Mouse (Mus musculus): ENCODE measurements around the gene Lrrn3. TPM values are rescaled to one million over a fixed set of nuclear protein-coding genes. Genes with fewer than 3 reads are reported as not detected.
A peak's percentile ranks its signal among the peaks of the same experiment; 100 is the strongest.

Gene Lrrn3
- polyA plus RNA-seq (2017; shearing (Covaris generic)) = 1 to 10 TPM; 2.5 to 3.5 TPM

GRCm38 (mm10) chr12:41486331-41486730 lies at the start of gene Lrrn3:
Gene Lrrn3, minus strand, starts transcription at chr12:41486431.
- ATAC-seq = no peak

GRCm38 (mm10) chr12:41528410-41528809 lies 42.2 kb upstream of the Lrrn3 start:
- no peak for ATAC-seq

GRCm38 (mm10) chr12:41526688-41527087 lies 40.5 kb upstream of the Lrrn3 start:
- ATAC-seq = no peak

DNA sequence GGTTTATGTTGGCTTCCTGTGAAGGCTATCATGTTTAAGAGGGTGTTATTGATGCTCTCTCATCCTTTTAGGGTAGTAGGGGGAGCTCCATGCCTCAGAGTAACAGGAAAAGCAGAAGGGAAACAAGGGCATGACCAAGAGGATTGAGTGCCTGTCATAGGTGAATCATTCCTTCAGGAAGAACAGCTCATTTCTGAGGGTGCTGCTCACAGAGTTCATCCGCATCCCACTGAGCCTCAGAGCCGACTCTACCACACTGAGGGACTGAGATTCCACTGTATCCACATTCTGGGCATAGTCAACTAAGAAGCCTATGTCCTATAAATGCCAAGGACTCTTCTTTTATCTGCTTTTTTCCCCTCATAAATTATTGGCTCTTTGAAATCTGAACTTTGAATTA lies 35.4 kb upstream of the Lrrn3 start:
- ATAC-seq = no peak

DNA sequence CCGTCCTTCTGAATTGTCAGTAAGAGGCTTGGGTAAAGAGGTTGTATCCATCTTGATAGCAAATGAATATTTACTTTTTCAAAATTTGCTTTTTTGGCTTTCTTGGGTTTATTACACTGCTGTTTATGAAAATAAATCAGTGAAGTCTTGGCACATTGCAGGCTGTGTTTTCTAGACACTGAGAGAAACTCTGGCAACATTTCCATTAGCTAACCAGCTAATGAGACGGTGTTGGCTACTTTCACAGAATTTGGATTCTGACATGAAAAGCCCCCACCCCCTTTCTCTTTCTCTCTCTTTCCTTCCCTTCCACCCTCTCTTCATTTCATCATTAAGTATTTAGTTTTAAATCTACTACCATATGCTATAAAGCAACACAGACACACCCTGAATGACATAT lies 34.1 kb upstream of the Lrrn3 start:
- ATAC-seq = no peak

GRCm38 (mm10) chr12:41518897-41519296 lies 32.7 kb upstream of the Lrrn3 start:
- no peak for ATAC-seq

DNA sequence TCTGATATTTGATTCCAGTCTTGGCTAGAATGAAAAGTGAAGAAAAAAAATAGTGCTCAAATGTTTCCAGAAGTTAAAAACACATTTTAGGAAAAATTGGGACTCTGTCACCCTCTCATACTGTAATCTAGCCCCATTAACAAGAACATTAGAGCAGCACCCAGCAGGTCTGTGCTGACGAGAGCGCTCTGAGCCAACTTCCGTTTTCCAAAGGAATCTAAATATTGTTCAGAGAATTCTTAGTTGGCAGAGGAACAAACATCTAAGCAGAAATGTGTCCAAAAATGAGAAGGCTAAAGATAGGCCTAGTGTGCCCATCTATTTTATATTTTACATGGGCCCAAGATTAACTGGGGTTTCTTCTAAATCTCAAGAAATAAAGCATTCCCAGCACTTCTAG lies 24.4 kb upstream of the Lrrn3 start:
- ATAC-seq = no peak

DNA sequence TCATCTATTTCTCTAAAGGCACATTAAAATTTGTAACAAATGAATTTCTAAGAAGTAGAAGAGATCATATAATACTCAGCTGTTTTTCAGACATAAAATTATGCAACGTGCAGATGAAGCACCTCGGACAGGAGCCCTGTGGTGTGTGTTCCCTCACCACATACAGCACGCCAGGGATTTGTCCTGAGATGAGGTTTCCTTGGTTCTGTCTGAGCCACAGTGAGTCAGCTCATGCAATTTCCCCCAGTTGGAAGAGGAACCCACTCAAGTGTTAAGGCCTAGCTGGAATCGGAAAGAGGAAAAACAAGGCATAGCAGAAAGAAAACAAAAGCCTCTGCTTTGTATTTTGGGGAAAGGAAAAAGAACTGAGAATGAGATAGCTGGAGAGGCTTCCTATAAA lies 22.4 kb upstream of the Lrrn3 start:
- ATAC-seq = no peak

- peak; percentile 99 for ATAC-seq
Measured at GRCm38 (mm10) chr12:41500049-41500820, 14.0 kb upstream of the Lrrn3 start.

DNA sequence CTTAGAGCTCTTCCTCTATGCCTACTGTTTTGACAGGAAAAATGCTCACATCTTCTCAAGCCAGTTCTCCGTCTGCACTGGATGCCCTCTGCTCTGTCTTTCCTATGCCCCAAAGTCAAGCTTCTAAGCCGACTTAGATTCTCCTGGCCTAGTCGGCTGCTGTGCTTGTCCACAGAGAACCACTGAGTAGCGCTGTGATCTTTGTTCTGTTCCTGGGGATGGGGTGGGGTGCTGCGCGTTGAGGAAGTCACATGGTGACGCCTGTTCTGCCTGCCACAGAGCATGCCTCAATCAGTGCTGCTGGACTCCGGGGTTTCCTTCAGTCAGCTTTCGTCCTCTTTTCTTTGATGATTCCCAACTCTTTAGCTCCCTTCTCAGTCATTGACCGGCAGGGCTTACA lies 8.4 kb upstream of the Lrrn3 start:
- ATAC-seq = peak; percentile 63

DNA sequence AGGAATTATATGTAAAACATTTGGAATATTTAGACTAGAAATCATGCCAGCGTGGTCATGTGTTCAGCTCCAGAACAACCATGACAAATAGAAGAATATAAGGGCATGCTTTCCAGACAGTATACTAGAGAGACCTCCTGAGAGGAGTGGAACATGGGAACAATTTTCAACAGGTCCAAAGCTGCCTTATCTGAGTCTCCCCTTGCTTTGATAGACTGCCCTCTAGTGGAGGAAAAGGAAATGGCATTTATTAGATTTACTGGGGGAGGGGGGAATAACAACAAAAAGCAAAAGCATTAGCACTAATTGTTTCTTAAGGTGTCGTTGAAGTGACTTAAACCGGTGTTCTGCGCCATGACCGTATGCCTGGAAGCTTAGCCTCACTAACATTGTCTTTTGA lies 774 bp upstream of the Lrrn3 start:
- ATAC-seq = peak; percentile 32

DNA sequence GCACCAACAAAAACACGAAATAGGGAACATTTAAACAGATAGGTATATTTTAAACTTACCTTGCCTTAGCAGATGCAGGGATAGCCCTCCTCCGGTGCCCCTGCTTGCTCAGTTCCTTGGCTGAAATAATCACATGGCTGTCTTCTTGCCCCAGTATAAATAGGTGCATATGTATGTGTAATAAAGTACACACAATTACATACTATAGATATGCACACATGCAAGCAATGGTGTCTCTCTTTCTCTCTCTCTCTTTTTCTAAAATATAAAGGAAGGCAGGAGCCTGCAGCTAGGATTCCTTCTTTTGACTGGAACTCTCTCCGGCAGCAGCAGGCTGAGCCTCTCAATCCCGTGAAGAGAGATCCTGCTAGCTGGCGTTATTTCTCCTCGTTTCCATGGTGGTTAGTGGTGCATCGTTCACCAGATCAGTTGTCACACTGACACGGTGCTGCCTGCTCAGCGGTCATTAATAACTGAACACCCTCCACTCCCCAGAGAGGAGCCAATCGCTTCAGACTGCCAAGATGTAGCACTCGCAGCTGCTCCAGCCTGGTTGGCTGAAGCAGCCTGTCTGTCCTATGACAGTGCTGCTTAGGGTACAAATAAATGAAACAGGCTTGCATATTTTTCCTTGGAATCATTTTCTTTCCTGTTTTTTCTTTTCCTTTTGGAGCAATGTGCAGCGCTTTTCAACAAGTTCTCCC lies 567 bp downstream of the Lrrn3 start:
- ATAC-seq = peak; percentile 55

DNA sequence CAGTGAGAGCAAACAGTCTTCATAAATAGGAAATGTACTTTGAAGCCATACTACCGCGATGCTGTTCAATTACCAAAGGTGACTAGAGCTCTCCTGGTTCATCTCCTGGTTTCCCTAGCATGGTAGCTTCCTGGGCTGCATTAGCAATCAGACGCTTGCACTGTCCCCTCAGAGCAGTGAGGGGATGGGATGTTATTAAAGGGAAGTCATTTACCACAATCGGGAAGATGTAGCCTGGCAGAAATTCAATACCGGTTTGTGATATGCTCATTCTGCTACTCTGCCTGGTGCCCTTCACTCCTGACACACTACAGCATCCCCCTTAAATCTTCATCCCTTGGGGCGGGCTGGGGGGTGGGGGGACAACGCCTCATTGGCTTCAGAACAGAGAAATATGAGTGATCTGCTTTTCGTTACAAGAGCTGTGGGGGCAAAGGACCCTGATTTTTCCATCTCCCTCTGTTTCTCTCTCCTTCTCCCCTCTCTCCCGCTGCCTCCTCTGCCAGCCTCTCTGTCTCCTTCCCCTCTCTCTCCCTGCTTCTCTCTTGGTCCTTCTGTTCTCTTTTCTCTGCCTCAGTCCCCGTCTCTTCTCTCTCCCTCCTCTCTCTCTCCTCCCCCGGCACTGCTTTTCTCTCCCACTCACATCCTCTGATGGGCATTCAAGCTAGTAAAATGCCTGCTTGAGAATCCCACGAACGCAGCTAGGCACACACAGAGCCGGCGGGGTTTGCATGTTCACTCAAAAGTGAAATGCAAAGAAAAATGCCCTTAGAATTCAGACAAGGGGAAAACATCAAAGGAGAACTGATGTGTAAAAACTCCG lies 1.3 kb downstream of the Lrrn3 start:
- ATAC-seq = peak; percentile 29

DNA sequence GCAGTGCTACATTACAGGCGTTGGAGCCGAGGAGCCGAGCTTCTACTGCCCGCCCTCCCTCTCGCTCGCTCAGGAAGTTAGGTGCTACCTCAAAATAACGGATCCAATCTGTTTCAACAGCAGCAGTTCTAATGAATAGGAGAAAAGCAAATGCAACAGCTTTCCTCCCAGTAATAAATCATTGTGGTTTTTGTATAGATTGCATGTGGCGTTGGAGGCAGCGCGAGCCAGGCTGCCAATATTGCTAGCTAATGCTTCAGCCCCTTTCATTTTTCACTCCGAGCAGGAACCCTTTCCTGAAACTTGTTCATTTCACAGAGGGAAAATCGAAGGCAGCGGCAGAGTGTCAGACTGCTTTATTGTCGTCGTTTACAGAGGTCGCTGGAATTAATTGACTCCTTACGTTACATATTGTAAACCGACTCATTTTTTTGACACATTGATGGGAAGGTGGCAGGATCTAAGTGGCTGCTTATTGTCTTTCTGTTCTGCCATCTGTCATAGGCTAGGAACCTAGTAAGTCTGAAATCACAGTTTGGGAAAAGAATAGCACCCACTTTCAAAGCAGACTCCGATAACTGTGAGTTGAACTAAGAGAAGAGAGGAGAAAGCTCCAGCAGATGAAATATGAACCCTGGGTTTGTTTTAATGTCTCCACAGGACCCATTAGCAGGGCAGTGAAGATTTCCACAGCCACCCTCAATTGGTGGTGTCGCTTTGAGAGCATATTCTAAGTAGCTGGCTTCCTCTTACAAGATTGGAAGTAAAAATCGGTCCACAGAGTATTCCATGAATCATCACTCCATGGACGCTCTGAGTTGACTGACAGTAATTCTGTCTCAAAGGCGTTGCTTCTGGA lies 2.4 kb downstream of the Lrrn3 start:
- ATAC-seq = no peak

DNA sequence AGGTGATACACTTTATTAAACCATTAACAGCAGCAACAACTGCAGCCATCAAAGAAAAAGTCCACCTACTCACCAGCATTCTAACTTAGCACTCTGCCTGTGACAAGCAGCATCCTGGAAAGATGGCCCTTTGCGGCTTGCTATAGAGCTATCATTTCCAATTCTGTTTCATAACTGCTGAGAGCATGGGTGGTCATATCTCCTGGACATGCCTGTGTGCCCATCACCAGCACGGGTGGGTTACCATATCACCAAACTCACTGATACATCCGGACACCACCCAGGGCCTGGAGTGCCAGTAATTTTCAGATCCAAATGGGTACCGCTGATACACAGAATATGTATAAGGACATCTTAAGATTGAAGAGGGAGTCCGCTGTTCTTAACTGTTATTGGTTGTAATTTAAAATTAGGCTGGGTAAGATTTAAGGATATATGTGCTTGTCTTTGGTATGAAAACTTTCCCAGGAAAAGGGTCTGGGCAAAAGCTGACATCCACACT lies 3.1 kb downstream of the Lrrn3 start:
- no peak for ATAC-seq

GRCm38 (mm10) chr12:41481486-41481885 lies 4.7 kb downstream of the Lrrn3 start:
- no peak for ATAC-seq

DNA sequence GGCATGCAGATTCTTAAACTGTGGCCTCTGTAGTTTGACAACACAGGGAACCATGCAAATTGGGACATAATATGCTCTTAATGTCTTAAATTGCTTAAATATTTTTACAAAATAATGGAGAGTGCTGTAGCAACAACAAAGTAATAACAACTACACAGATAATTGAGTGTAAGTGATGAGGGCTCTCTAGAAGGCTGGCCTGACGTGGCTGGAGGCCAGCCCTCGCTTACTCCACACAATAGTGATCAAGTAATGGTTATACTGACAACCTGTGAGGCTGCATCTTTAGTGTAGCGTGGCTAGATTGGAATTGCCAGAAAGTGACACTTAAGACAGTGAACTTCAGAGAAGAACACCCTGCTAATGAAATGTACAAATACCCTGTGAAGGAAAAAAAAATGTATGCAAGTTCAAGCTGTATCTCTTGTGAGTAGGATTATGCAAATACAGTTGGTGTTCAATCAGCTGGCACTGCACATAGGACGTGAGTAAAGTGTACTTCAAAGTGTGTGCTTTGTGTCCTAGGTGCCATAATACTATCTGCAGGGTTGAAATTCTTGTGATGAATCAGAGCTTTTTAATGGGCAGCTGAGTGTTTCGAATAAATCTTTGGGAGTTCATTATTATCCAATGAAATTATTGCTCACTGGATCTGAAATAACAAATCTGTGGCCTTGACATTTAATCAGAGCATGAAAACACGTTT lies 17.0 kb downstream of the Lrrn3 start:
- ATAC-seq = no peak

DNA sequence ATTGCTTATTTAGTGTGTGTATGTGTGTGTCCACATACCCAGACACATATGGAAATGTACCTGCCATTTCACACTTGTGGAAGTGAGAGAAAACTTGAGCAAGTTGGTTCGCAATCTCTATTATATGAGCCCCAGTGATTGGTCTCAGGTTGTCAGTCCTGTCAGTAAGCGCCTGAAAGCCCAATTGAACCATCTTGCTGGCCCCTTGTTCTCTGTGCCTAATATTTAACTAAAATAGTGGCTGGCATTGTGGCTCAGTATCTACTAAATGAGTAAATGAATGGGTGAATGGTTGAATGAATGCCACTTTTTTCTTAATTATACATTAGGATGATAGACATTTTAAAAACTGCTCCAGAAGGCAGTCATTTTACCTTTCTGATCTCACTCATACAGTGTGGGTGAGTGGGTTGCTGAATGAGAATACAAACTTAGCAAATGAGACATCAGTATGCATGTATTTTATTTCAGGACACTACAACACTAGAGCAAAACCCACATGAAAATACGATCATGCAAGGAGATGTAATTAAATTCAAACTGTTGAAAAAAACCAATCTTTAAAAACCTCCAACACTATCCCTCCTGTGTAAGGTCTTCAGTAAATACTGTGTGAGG lies 17.7 kb downstream of the Lrrn3 start:
- no peak for ATAC-seq

- ATAC-seq = no peak
Measured at GRCm38 (mm10) chr12:41438446-41438845, 47.8 kb downstream of the Lrrn3 start.

DNA sequence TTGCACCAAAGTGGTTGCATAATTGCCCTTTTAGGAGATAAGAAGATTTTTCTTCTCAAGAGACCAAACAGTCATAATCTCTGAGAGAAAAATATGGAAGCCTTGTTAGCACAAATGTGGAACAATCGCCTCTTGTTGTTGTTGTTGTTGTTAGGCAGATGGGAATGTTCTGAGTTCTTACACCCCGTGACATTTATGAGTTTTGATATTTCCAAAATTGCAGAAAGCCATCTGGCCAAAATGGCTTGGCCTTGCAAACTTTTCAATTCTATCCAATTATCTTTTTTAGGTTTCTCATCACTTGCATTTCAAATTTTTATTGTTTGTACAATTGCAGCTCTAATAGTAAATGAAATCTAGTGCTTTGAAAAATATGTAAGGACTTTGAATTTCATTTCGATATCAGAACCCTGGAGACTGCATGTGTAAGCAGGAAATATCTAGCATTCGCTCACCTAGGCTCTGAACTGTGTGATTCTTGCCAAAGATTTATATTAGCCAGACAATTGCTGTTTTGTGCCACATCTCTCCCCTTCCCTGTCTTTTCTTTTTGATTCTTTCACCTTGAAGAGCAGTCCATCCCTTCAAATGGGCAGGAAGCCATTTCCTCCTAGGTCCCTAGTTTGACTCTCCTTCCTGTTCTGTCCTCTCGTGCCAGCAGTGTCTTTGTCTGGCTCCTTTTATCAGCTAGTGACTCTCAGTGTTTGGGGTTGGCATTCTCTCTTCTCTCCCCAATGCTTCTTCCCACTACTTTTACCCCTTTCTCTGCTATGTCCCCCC lies 49.8 kb downstream of the Lrrn3 start:
- ATAC-seq = no peak

Measured in activated CD4-positive, CD25-positive, alpha-beta regulatory T cell, adult 4 months (primary cell).